Mouse (Mus musculus): ENCODE measurements around the gene Zzz3. TPM values are rescaled to one million over a fixed set of nuclear protein-coding genes. Genes with fewer than 3 reads are reported as not detected.

The Zzz3 gene
- polyA plus RNA-seq, 1 experiment from 2014 or later: 50.3 TPM

- 90% methylated on average over 2 of the region's 2 CpGs for WGBS
- no peak for ATAC-seq (ENCODE audit: low FRiP score, low TSS enrichment)
These were observed 102.6 kb downstream of the Zzz3 start for GRCm38 (mm10) chr3:152497842-152498241.

GRCm38 (mm10) chr3:152498968-152499696 lies 103.9 kb downstream of the Zzz3 start:
- 79% methylated on average over 2 of the region's 2 CpGs for WGBS
- no peak overlapping the region for H3K9ac ChIP-seq (replicated peaks; ENCODE audit: low read length)
- ATAC-seq (ENCODE audit: low FRiP score, low TSS enrichment): no peak
- peaks cover 5% of the 10 kb centered on the region; the same call in 1 of the 2 replicates for H3K4me1 ChIP-seq (ENCODE audit: insufficient read depth, low read length)
- no peaks in the 10 kb centered on the region for H3K27me3 ChIP-seq (ENCODE audit: insufficient read depth, low read length)
- H3K4me3 ChIP-seq (ENCODE audit: low read length): no peak overlapping the region
- H3K4me2 ChIP-seq (replicated peaks; ENCODE audit: low read depth, low read length): no peak overlapping the region
- H3K9me3 ChIP-seq (ENCODE audit: low read length): no peaks in the 10 kb centered on the region
- no peak overlapping the region for H3K27ac ChIP-seq (ENCODE audit: low read length)
- H3K36me3 ChIP-seq (ENCODE audit: insufficient read depth, low read length): no peaks in the 10 kb centered on the region

More at GRCm38 (mm10) chr3:152497842-152498241, 102.6 kb downstream of the Zzz3 start:
- H3K27ac ChIP-seq (ENCODE audit: low read length): no peak overlapping the region
- no peaks in the 10 kb centered on the region for H3K36me3 ChIP-seq (ENCODE audit: insufficient read depth, low read length)
- H3K4me2 ChIP-seq (replicated peaks; ENCODE audit: low read depth, low read length): no peak overlapping the region
- no peaks in the 10 kb centered on the region for H3K9me3 ChIP-seq (ENCODE audit: low read length)
- H3K9ac ChIP-seq (replicated peaks; ENCODE audit: low read length): no peak overlapping the region
- H3K4me1 ChIP-seq (ENCODE audit: insufficient read depth, low read length): peaks cover 5% of the 10 kb centered on the region; the same call in 1 of the 2 replicates
- no peak overlapping the region for H3K4me3 ChIP-seq (ENCODE audit: low read length)
- no peaks in the 10 kb centered on the region for H3K27me3 ChIP-seq (ENCODE audit: insufficient read depth, low read length)

GRCm38 (mm10) chr3:152507900-152508299 lies 112.6 kb downstream of the Zzz3 start:
- H3K36me3 ChIP-seq (ENCODE audit: insufficient read depth, low read length): no peaks in the 10 kb centered on the region
- no peaks in the 10 kb centered on the region for H3K27me3 ChIP-seq (ENCODE audit: insufficient read depth, low read length)
- H3K9ac ChIP-seq (replicated peaks; ENCODE audit: low read length): no peak overlapping the region
- H3K4me2 ChIP-seq (replicated peaks; ENCODE audit: low read depth, low read length): no peak overlapping the region
- no peaks in the 10 kb centered on the region for H3K4me1 ChIP-seq (ENCODE audit: insufficient read depth, low read length)
- no peak for ATAC-seq (ENCODE audit: low FRiP score, low TSS enrichment)
- H3K4me3 ChIP-seq (ENCODE audit: low read length): no peak overlapping the region
- H3K9me3 ChIP-seq (ENCODE audit: low read length): no peaks in the 10 kb centered on the region
- H3K27ac ChIP-seq (ENCODE audit: low read length): no peak overlapping the region
- 75% methylated on average over 8 of the region's 8 CpGs for WGBS

GRCm38 (mm10) chr3:152508419-152508993 lies 113.2 kb downstream of the Zzz3 start:
- Histone ChIP-seq H3K4me1 (ENCODE audit: insufficient read depth, low read length) (no peaks in the 10 kb centered on the region), H3K36me3 (ENCODE audit: insufficient read depth, low read length) (no peaks in the 10 kb centered on the region), H3K4me2 (replicated peaks; ENCODE audit: low read depth, low read length) (no peak overlapping the region), H3K9ac (replicated peaks; ENCODE audit: low read length) (no peak overlapping the region), H3K9me3 (ENCODE audit: low read length) (no peaks in the 10 kb centered on the region), H3K27me3 (ENCODE audit: insufficient read depth, low read length) (no peaks in the 10 kb centered on the region), H3K4me3 (ENCODE audit: low read length) (no peak overlapping the region), H3K27ac (ENCODE audit: low read length) (no peak overlapping the region)
- 84% methylated on average over 12 of the region's 12 CpGs for WGBS
- ATAC-seq (ENCODE audit: low FRiP score, low TSS enrichment): no peak

- no peak overlapping the region for H3K4me3 ChIP-seq (ENCODE audit: low read length)
- no peaks in the 10 kb centered on the region for H3K9me3 ChIP-seq (ENCODE audit: low read length)
- no peak overlapping the region for H3K4me2 ChIP-seq (replicated peaks; ENCODE audit: low read depth, low read length)
- H3K27ac ChIP-seq (ENCODE audit: low read length): no peak overlapping the region
- no peaks in the 10 kb centered on the region for H3K27me3 ChIP-seq (ENCODE audit: insufficient read depth, low read length)
- H3K4me1 ChIP-seq (ENCODE audit: insufficient read depth, low read length): 0 out of 2 replicates have a peak, but pooled peaks cover 1% of the 10 kb centered on the region
- WGBS: 73% methylated on average over 7 of the region's 7 CpGs
- no peak for ATAC-seq (ENCODE audit: low FRiP score, low TSS enrichment)
- H3K9ac ChIP-seq (replicated peaks; ENCODE audit: low read length): no peak overlapping the region
- H3K36me3 ChIP-seq (ENCODE audit: insufficient read depth, low read length): no peaks in the 10 kb centered on the region
These were observed 114.0 kb downstream of the Zzz3 start for GRCm38 (mm10) chr3:152509268-152509667.

Other genes starting within 250 kb of the Zzz3 start
- 43.7 and 45.7 TPM in 2 replicates for gene Gipc2, start 229.2 kb upstream of the Zzz3 start, polyA plus RNA-seq (2015; fragmentation: Nextera tagmentation; extraction: Ambion mirVana)
- 34.1 and 34.2 TPM in 2 replicates for gene Dnajb4, start 185.2 kb upstream of the Zzz3 start, polyA plus RNA-seq (2015; fragmentation: Nextera tagmentation; extraction: Ambion mirVana)
- 258 and 286 TPM in 2 replicates for gene Fubp1, start 185.1 kb upstream of the Zzz3 start, polyA plus RNA-seq (2015; fragmentation: Nextera tagmentation; extraction: Ambion mirVana)
- gene Nexn, start 129.1 kb upstream of the Zzz3 start, polyA plus RNA-seq (2015; fragmentation: Nextera tagmentation; extraction: Ambion mirVana): 9.5 and 10.9 TPM in 2 replicates
- gene Miga1, start 55.1 kb upstream of the Zzz3 start, polyA plus RNA-seq (2015; fragmentation: Nextera tagmentation; extraction: Ambion mirVana): 17.3 and 21.1 TPM in 2 replicates
- 45.7 and 46.2 TPM in 2 replicates for gene Usp33, start 49.0 kb upstream of the Zzz3 start, polyA plus RNA-seq (2015; fragmentation: Nextera tagmentation; extraction: Ambion mirVana)